Mouse (Mus musculus) forebrain, embryonic 10.5 days (tissue): Measurements from ENCODE around the gene Tspan1. TPM values are rescaled to one million over a fixed set of nuclear protein-coding genes. Genes with fewer than 3 reads are reported as not detected.

Experiments
- DNase-seq: peaks from one replicate; pipeline ENCODE4 v3.0.0-alpha.2; 2017; ENCODE audit warnings: low spot score; ENCODE audit errors: extremely low spot score
- H3K27ac ChIP-seq: fragments of 300-500 bp; sonication (generic); 2 replicates; pipeline ENCODE4 v1.5.1; 2016; ENCODE audit warnings: mild to moderate bottlenecking
- H3K27me3 ChIP-seq: fragments of 300-500 bp; sonication (generic); 2 replicates; pipeline ENCODE4 v1.6.1; 2016; ENCODE audit warnings: mild to moderate bottlenecking; ENCODE audit not compliant: poor library complexity, severe bottlenecking
- H3K36me3 ChIP-seq: fragments of 300-500 bp; sonication (generic); replicated peaks from 2 replicates; pipeline ENCODE4 v1.6.1; 2016; ENCODE audit warnings: mild to moderate bottlenecking, moderate library complexity
- H3K4me1 ChIP-seq: fragments of 300-500 bp; sonication (generic); 2 replicates; pipeline ENCODE4 v1.6.1; 2016
- H3K4me3 ChIP-seq: fragments of 300-500 bp; sonication (generic); 2 replicates; pipeline ENCODE4 v1.5.1; 2016; ENCODE audit warnings: mild to moderate bottlenecking, moderate library complexity
- H3K9me3 ChIP-seq: fragments of 300-500 bp; sonication (generic); 2 replicates; pipeline ENCODE4 v1.6.1; 2016; ENCODE audit warnings: mild to moderate bottlenecking, moderate library complexity
- WGBS: fragments of 180-500 bp; shearing (Covaris S2); methylation state at CpG from one replicate; pipeline ENCODE4 v1.1.7; 2016; 5-methylcytosine and 5-hydroxymethylcytosine counted together
- polyA plus RNA-seq: library from polyadenylated mRNA; unstranded; fragments of >200 nt; fragmentation: Nextera tagmentation; extraction: Ambion mirVana; gene quantifications from 2 replicates; pipeline ENCODE4 v1.2.1, GENCODE M21; 2016

Tspan1 gene
- polyA plus RNA-seq, 1 experiment from 2014 or later: not detected

DNA sequence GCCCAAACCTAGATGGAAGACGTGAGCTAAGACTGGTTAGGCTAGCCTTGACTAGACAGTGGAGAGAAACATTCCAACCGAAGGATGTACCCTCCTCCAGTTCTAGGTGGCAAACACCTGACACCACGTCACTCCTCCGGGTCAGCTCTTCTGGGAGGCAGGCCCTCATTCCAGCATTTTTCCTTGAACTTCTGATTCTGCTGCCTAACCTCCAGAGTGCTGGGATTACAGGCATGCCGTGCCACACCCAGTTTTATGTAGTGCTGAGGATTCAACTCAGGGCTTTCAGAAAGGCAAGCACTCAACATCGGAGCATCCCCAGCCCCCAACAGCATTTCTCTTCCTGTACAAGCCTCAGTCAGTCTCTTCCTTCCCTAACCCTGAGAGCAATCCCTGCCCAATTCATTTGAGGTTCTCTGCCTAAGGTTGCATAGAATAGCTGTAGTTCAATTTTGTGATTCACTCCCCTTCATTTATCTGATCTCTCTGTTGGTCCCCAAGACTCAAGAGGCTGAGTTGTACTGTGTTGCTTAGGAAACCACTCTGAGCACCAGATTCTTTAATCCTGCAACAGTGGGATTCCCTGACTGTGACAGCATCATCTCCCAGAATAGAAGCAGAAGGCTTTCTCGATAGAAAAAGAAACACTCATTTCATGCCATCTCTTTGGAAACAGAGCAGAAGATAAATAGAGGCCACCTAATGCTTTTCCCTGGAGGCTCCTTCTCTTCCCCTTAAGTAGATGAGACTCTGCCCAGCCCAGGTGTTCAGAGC is 26.4 kb downstream of the Tspan1 start:
- Histone ChIP-seq H3K36me3 (0 out of 2 replicates have a peak, but pooled peaks cover 4% of the 10 kb centered on the region), H3K9me3 (no peaks in the 10 kb centered on the region), H3K27me3 (peaks cover 38% of the 10 kb centered on the region), H3K4me3 (no peak overlapping the region), H3K4me1 (peaks cover 29% of the 10 kb centered on the region), H3K27ac (no peak overlapping the region)
- WGBS: 87% methylated on average over 7 of the region's 7 CpGs
- DNase-seq: no peak

DNA sequence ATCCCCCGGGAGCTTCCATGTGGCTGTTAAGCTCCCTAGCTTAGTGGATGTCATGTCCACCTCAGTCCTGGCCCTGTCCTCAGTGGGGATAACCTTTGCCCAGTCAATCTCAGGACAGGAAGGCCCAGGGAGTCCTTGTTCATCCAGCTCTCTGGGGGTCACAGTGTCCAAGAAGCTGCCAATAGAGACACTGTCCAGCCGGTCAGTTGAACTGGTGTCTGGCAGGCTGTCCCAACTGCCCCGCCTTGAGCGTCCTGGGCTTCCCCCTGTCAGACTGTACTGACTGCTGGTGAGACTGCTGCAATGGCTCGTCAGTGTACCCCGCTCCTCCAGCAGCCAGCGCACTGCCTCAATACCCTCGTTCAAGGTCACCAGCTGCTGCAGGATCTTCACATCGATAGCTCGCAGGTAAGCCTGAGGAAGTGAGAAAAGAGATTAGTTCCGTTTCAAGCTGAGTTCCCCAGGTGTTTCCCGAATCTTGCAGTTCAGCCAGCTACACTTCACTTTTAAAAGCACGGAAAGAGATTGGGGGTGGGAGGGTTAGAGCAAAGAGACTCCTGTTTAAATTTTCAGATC is 29.9 kb downstream of the Tspan1 start:
- H3K36me3 ChIP-seq: 0 out of 2 replicates have a peak, but pooled peaks cover 8% of the 10 kb centered on the region
- H3K4me1 ChIP-seq: peaks cover 9% of the 10 kb centered on the region; the same call in 1 of the 2 replicates
- H3K9me3 ChIP-seq: no peaks in the 10 kb centered on the region
- peaks cover 8% of the 10 kb centered on the region for H3K27me3 ChIP-seq
- H3K27ac ChIP-seq: no peak overlapping the region
- no peak for DNase-seq
- 56% methylated on average over 13 of the region's 13 CpGs for WGBS
- H3K4me3 ChIP-seq: no peak overlapping the region

DNA sequence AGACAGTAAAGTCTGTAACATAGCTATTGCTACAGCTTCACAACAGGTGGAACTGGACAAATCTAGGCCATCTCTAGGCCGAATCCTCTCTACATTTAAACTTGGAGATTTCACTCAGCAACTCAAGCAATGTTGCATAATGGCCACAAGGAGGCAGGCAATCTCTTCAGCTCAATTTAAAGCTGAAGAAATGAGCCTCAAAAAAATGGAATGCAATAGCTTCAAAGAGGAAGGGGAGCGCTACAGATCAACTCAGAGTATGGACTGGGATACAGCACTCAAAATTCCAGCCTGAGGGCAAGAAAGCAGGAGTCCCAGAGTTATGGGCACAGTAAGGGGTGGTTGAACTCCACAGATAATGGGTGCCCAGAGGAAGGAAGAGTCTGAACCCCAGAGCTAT is 32.4 kb downstream of the Tspan1 start:
- Histone ChIP-seq H3K9me3 (no peaks in the 10 kb centered on the region), H3K27ac (no peak overlapping the region), H3K36me3 (peaks cover 25% of the 10 kb centered on the region), H3K4me3 (no peak overlapping the region), H3K27me3 (no peaks in the 10 kb centered on the region), H3K4me1 (0 out of 2 replicates have a peak, but pooled peaks cover 4% of the 10 kb centered on the region)
- 57% methylated on average over 2 of the region's 2 CpGs for WGBS
- no peak for DNase-seq

DNA sequence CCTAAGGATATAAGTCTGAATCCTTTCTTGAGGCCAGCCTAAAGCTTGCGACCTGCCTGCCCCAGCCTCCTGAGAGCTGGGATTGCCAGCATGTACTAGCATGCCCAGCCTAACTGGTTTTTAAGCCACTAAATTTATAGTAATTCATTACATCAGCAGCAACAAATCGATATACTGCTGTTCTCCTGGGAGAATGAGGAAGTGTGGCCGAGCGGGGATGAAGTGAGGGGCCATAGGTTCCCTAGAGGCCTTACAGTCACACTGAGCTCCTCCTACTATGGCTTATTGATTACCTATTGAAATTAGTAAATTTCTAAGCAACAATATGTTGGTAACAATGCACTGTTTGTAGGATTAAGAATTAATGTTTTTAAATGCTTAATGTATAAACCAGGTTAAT is 34.3 kb downstream of the Tspan1 start:
- no peak overlapping the region for H3K4me3 ChIP-seq
- 92% methylated on average over 4 of the region's 4 CpGs for WGBS
- no peak overlapping the region for H3K27ac ChIP-seq
- H3K27me3 ChIP-seq: no peaks in the 10 kb centered on the region
- no peak for DNase-seq
- peaks cover 25% of the 10 kb centered on the region for H3K36me3 ChIP-seq
- 0 out of 2 replicates have a peak, but pooled peaks cover 4% of the 10 kb centered on the region for H3K4me1 ChIP-seq
- no peaks in the 10 kb centered on the region for H3K9me3 ChIP-seq

DNA sequence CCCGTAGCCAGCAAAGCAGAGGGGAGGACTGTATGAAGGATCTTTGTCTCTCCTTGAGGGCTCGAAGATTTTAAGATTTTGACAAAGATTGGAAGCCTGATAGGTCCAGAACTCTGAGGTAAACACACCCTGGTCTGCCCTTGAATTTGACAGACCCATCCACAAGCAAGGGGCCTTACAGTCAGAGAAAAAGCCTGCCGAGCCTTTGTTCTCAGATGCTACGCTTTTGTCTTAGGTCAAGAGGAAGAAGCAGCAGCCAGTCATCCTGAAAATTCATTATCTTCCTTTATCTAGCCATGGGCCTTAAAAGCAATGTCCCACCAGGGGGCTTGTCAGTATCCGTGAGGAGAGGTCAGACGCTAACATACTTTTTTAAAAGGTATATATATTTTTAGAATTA is 39.4 kb downstream of the Tspan1 start:
- DNase-seq: no peak
- Histone ChIP-seq H3K27ac (no peak overlapping the region), H3K27me3 (no peaks in the 10 kb centered on the region), H3K4me1 (peaks cover 12% of the 10 kb centered on the region), H3K9me3 (no peaks in the 10 kb centered on the region), H3K4me3 (no peak overlapping the region), H3K36me3 (peaks cover 16% of the 10 kb centered on the region)
- WGBS: 77% methylated on average over 6 of the region's 6 CpGs

DNA sequence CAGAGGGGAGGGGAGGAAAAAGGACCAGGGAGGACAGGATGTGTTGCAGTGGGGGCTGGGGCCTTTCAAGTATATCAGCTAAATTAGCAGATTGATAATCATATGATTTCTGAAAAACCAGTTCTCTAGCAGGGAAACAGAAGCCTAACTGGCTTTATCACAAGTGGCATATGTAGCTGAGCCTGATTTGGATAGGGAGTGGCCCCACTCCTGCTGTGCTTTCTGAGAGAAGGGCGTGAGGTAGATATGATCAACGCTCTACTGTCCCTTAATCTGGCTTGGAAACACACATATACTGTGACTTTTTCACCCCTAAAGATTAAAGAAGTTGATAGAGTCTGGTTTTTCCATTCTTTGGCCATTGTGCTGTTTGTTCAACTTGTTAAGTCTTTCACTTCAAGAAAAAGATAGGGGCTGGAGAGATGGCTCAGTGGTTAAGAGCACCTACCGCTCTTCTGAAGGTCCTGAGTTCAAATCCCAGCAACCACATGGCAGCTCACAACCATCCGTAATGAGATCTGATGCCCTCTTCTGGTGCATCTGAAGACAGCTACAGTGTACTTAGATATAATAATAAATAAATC is 41.5 kb downstream of the Tspan1 start:
- H3K27me3 ChIP-seq: no peaks in the 10 kb centered on the region
- no peaks in the 10 kb centered on the region for H3K9me3 ChIP-seq
- no peak overlapping the region for H3K27ac ChIP-seq
- H3K36me3 ChIP-seq: peaks cover 17% of the 10 kb centered on the region
- no peak for DNase-seq
- H3K4me1 ChIP-seq: peaks cover 27% of the 10 kb centered on the region
- WGBS: 93% methylated on average over 4 of the region's 4 CpGs
- H3K4me3 ChIP-seq: no peak overlapping the region

DNA sequence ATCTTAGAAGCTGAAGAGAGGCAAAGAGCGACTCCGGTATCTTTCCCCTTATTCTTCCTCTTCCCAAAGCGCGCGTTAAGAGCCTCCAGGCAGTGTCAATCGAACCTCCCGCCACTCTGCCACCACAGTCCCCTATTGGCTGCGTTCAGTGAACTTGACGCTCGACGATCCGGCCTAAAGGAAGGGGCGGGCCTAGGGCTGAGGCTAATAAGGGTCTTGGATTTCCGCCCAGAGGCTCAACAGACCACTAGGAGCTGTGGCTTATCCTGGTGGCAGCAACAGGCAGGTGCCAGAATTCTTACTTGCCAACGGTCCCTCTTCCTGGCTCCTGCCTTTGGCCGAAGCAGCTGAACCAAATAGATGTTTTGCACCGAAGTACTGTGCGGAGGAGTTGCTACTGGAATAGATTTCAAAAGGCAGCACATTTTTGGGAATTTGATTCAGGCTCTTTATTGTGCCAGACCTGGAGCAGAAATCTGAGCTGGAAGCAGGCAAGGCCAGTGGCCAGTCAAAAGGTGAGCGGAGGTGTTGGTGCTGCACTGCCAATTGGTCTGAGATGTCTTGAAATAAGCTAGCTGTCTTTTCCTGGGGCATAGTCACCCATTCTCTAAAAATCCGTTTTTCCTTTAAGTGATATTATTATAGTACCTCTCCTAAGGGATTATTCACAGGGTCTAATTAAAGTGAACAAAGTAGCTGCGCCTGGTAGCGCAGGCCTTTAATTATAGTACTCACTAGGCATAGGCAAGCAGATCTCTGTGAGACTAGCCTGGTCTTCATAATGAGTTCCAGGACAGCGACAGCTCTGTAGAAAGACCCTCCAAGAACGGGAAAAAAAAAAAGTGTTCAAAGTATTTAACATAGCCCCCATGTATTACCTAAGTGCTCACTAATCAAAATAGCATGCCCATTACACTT is 43.5 kb downstream of the Tspan1 start, which contains the start of the genes Rad54l and Pomgnt1:
Rad54l (minus strand) TSS at position 89 of the 918 bp plus-strand sequence.
Pomgnt1 (plus strand) TSS at position 239 of the 918 bp plus-strand sequence.
- H3K4me1 ChIP-seq: peaks cover 27% of the 10 kb centered on the region
- H3K27ac ChIP-seq: peak within 1 kb of the TSS; percentile 87
- H3K4me3 ChIP-seq: peak within 1 kb of the TSS; percentile 81
- H3K9me3 ChIP-seq: no peaks in the 10 kb centered on the region
- WGBS: 5% methylated on average over 24 of the region's 24 CpGs
- peak; percentile 93 for DNase-seq
- no peaks in the 10 kb centered on the region for H3K27me3 ChIP-seq
- peaks cover 27% of the 10 kb centered on the region for H3K36me3 ChIP-seq

DNA sequence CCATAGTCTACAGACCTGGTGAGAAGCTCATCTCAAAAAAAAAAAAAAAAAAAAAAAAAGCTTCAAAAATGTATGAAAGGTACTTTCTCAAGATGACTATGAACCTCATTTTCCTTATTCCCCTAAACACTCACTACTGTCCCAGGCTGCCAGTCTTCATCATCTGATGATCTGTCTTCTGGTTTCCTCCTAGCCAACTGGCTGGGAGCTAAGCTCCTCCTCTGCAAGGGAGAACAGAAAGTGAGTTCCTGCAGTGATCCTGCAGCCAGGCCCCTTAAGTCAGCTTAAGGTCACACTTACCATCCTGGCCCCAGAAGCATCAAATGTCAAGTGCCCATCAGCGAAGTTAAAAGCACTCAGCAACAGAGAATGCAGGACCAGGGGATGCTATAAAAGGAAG is 44.6 kb downstream of the Tspan1 start:
- DNase-seq: no peak
- Histone ChIP-seq H3K27me3 (no peaks in the 10 kb centered on the region), H3K27ac (peak overlapping the region; percentile 87), H3K4me3 (peak overlapping the region; percentile 81), H3K4me1 (peaks cover 27% of the 10 kb centered on the region), H3K9me3 (no peaks in the 10 kb centered on the region), H3K36me3 (peaks cover 37% of the 10 kb centered on the region)
- WGBS: 0% methylated on average over 1 of the region's 1 CpGs

Other genes starting within 250 kb of the Tspan1 start
- gene Dmbx1, start 227.7 kb downstream of the Tspan1 start, polyA plus RNA-seq: 1.7 and 2.3 TPM in 2 replicates
- 1.9 and 2.3 TPM in 2 replicates for gene Faah, start 149.7 kb downstream of the Tspan1 start, polyA plus RNA-seq
- gene Nsun4, start 113.7 kb downstream of the Tspan1 start, polyA plus RNA-seq: 17.3 and 18.0 TPM in 2 replicates
- 440 and 449 TPM in 2 replicates for gene Uqcrh, start 92.5 kb downstream of the Tspan1 start, polyA plus RNA-seq
- 61.8 and 68.1 TPM in 2 replicates for gene Lrrc41, start 92.3 kb downstream of the Tspan1 start, polyA plus RNA-seq
- gene Rad54l, start 43.9 kb downstream of the Tspan1 start, polyA plus RNA-seq: 91.5 and 95.8 TPM in 2 replicates
- 50.6 and 54.7 TPM in 2 replicates for gene Pomgnt1, start 43.8 kb downstream of the Tspan1 start, polyA plus RNA-seq
- 2.0 and 2.6 TPM in 2 replicates for gene Lurap1, start 16.3 kb downstream of the Tspan1 start, polyA plus RNA-seq
- not detected in 2 replicates for gene 1700042G07Rik, start 5.8 kb upstream of the Tspan1 start, polyA plus RNA-seq
- gene Gm49337, start 5.8 kb upstream of the Tspan1 start, polyA plus RNA-seq: not detected in 2 replicates
- gene Pik3r3, start 54.0 kb upstream of the Tspan1 start, polyA plus RNA-seq: 39.1 and 42.6 TPM in 2 replicates